Mouse (Mus musculus) erythroblast, embryonic 14.5 days (primary cell): ENCODE measurements around the gene Glmn.

Experiments used
- GATA1 ChIP-seq: IDR thresholded peaks from 2 replicates; pipeline ENCODE4 v1.6.1; 2012; ENCODE audit warnings: low read length, inconsistent platforms, mixed read lengths
- TAL1 ChIP-seq: IDR thresholded peaks from 3 replicates; pipeline ENCODE4 v1.6.1; 2012; ENCODE audit warnings: low read length, inconsistent platforms, mixed read lengths

GRCm38 (mm10) chr5:107524281-107524680 lies 73.4 kb downstream of the Glmn start:
- TF ChIP-seq TAL1 (no peak), GATA1 (no peak)
